Mouse (Mus musculus) CH12.LX (cell line): Measurements from ENCODE around the gene Alg9. TPM values are rescaled to one million over a fixed set of nuclear protein-coding genes. Genes with fewer than 3 reads are reported as not detected.

ENCODE experiments used
- DNase-seq: peaks from one replicate; pipeline ENCODE4 v3.0.0-alpha.2; 2013; ENCODE audit errors: extremely low read depth
- H3K27ac ChIP-seq: 2 replicates; pipeline ENCODE4 v1.5.1; 2012; ENCODE audit warnings: low read depth, mild to moderate bottlenecking, control low read depth, moderate library complexity; ENCODE audit not compliant: insufficient read depth
- H3K27me3 ChIP-seq: replicated peaks from 2 replicates; pipeline ENCODE3; 2012; ENCODE audit warnings: inconsistent platforms
- H3K36me3 ChIP-seq, 2 experiments: replicated peaks in 1 of 2; 2 replicates each; pipeline versions ENCODE3 to v1.6.1; 2012; ENCODE audit warnings: inconsistent platforms in 1 of 2, low read length in 1 of 2, mild to moderate bottlenecking in 1 of 2, mixed read lengths in 1 of 2, moderate library complexity in 1 of 2; ENCODE audit not compliant: control insufficient read depth in 1 of 2, insufficient read depth in 1 of 2
- H3K4me1 ChIP-seq, 2 experiments: 2 replicates each; pipeline ENCODE4 v1.6.1; 2012; ENCODE audit warnings: inconsistent platforms in 1 of 2, moderate library complexity in 1 of 2; ENCODE audit not compliant: insufficient read depth in 2 of 2, control insufficient read depth in 1 of 2
- H3K4me2 ChIP-seq: 2 replicates; pipeline ENCODE4 v1.6.1; 2012; ENCODE audit warnings: low read depth, mild to moderate bottlenecking, control low read depth; ENCODE audit not compliant: poor library complexity, insufficient read depth, severe bottlenecking
- H3K4me3 ChIP-seq, 3 experiments: fragments of 150-350 bp in 1 of 3; sonication (generic) in 1 of 3; replicated peaks in 1 of 3; 2 replicates each; pipeline versions ENCODE3 to v1.5.1; 2011 to 2012; ENCODE audit warnings: low read depth in 2 of 3, low read length in 2 of 3, mild to moderate bottlenecking in 2 of 3, moderate library complexity in 2 of 3, control low read depth in 1 of 3, improper control_type of control experiment in 1 of 3, inconsistent platforms in 1 of 3, mixed read lengths in 1 of 3; ENCODE audit not compliant: poor library complexity in 1 of 3
- H3K79me2 ChIP-seq: replicated peaks from 2 replicates; pipeline ENCODE4 v1.6.1; 2012; ENCODE audit warnings: mild to moderate bottlenecking, moderate library complexity; ENCODE audit not compliant: control insufficient read depth, poor library complexity, insufficient read depth, severe bottlenecking; ENCODE audit errors: extremely low read depth
- H3K9ac ChIP-seq: 2 replicates; pipeline ENCODE4 v1.6.1; 2012; ENCODE audit warnings: low read depth, mild to moderate bottlenecking, control low read depth, moderate library complexity; ENCODE audit not compliant: insufficient read depth
- H3K9me3 ChIP-seq: replicated peaks from 2 replicates; pipeline ENCODE3; 2012; ENCODE audit warnings: low read length, inconsistent platforms, mixed read lengths
- CHD1 ChIP-seq: IDR thresholded peaks from 2 replicates; pipeline ENCODE4 v1.6.1; 2012; ENCODE audit warnings: low read depth, low read length, improper control_type of control experiment, inconsistent platforms
- CHD2 ChIP-seq: IDR thresholded peaks from 2 replicates; pipeline ENCODE4 v1.6.1; 2011; ENCODE audit warnings: low read length, improper control_type of control experiment
- E2F4 ChIP-seq: IDR thresholded peaks from 2 replicates; pipeline ENCODE4 v1.6.1; 2011; ENCODE audit warnings: low read depth, low read length, improper control_type of control experiment; ENCODE audit not compliant: insufficient replicate concordance
- EP300 ChIP-seq: IDR thresholded peaks from 2 replicates; pipeline ENCODE4 v1.6.1; 2011; ENCODE audit warnings: low read length, improper control_type of control experiment
- JUN ChIP-seq: IDR thresholded peaks from 2 replicates; pipeline ENCODE4 v1.6.1; 2011; ENCODE audit warnings: low read depth, mild to moderate bottlenecking, low read length, improper control_type of control experiment, moderate library complexity; ENCODE audit not compliant: insufficient read depth
- JUND ChIP-seq: conservative IDR thresholded peaks from 2 replicates; pipeline ENCODE4 v1.6.1; 2011; ENCODE audit warnings: low read depth, low read length, improper control_type of control experiment
- KAT2A ChIP-seq: IDR thresholded peaks from 2 replicates; pipeline ENCODE4 v1.6.1; 2012; ENCODE audit warnings: low read length, improper control_type of control experiment, inconsistent platforms; ENCODE audit not compliant: insufficient replicate concordance
- MAX ChIP-seq: IDR thresholded peaks from 2 replicates; pipeline ENCODE4 v1.6.1; 2011; ENCODE audit warnings: low read length, improper control_type of control experiment
- MEF2A ChIP-seq: IDR thresholded peaks from 2 replicates; pipeline ENCODE4 v1.6.1; 2014; ENCODE audit warnings: low read depth, mild to moderate bottlenecking, inconsistent platforms, low read length, improper control_type of control experiment, borderline replicate concordance
- NELFE ChIP-seq: IDR thresholded peaks from 2 replicates; pipeline ENCODE4 v1.6.1; 2011; ENCODE audit warnings: low read depth, low read length, improper control_type of control experiment
- NRF1 ChIP-seq: IDR thresholded peaks from 2 replicates; pipeline ENCODE4 v1.6.1; 2014; ENCODE audit warnings: low read depth, mild to moderate bottlenecking, inconsistent platforms, low read length, improper control_type of control experiment, moderate library complexity
- POLR2AphosphoS2 ChIP-seq: IDR thresholded peaks from 2 replicates; pipeline ENCODE4 v1.6.1; 2011; ENCODE audit warnings: low read depth, low read length, improper control_type of control experiment
- SIN3A ChIP-seq: IDR thresholded peaks from 2 replicates; pipeline ENCODE4 v1.6.1; 2012; ENCODE audit warnings: low read length, improper control_type of control experiment, inconsistent platforms
- TBP ChIP-seq: conservative IDR thresholded peaks from 2 replicates; pipeline ENCODE4 v1.6.1; 2011; ENCODE audit warnings: low read depth, low read length, improper control_type of control experiment
- UBTF ChIP-seq: IDR thresholded peaks from 2 replicates; pipeline ENCODE4 v1.6.1; 2012; ENCODE audit warnings: low read depth, mild to moderate bottlenecking, inconsistent platforms, low read length, improper control_type of control experiment, moderate library complexity
- USF2 ChIP-seq: conservative IDR thresholded peaks from 2 replicates; pipeline ENCODE4 v1.6.1; 2011; ENCODE audit warnings: low read depth, low read length, improper control_type of control experiment
- ZC3H11A ChIP-seq: IDR thresholded peaks from 2 replicates; pipeline ENCODE4 v1.6.1; 2012; ENCODE audit warnings: low read depth, mild to moderate bottlenecking, inconsistent platforms, low read length, improper control_type of control experiment
- ZKSCAN1 ChIP-seq: IDR thresholded peaks from 2 replicates; pipeline ENCODE4 v1.6.1; 2012; ENCODE audit warnings: low read depth, inconsistent platforms, low read length, improper control_type of control experiment, borderline replicate concordance
- ZMIZ1 ChIP-seq: IDR thresholded peaks from 2 replicates; pipeline ENCODE4 v1.6.1; 2012; ENCODE audit warnings: low read depth, mild to moderate bottlenecking, inconsistent platforms, low read length, improper control_type of control experiment
- ZNF384 ChIP-seq: IDR thresholded peaks from 2 replicates; pipeline ENCODE4 v1.6.1; 2012; ENCODE audit warnings: low read depth, low read length, improper control_type of control experiment, inconsistent platforms
- dilution Hi-C: fragments of 300-500 bp; cut with MboI; formaldehyde crosslinking; loops from 2 replicates; pipeline ENCODE4 v1.14.3; 2020; ENCODE audit warnings: low sequenced_read_pairs; ENCODE audit not compliant: extremely low pct_unique_long_range_greater_than_20kb, extremely low pct_ligation_motif_present
- in situ Hi-C: fragments of 300-500 bp; cut with MboI; formaldehyde crosslinking; loops from 3 replicates; pipeline ENCODE4 v1.14.3; 2019; ENCODE audit warnings: low sequenced_read_pairs, low pct_ligation_motif_present, low pct_unique_long_range_greater_than_20kb, mixed read lengths
- polyA plus RNA-seq: library from polyadenylated mRNA; unstranded; fragments of >175 nt; gene quantifications from 2 replicates; pipeline ENCODE4 v1.2.1, GENCODE M21; 2012; ENCODE audit warnings: low read depth; ENCODE audit not compliant: insufficient read length
- total RNA-seq, 2 experiments: library from RNA; depleted of rRNA; stranded (reverse); fragments of 300-350 nt in 1 of 2; fragments of >200 nt in 1 of 2; gene quantifications; 2 replicates each; pipeline ENCODE4 v1.2.3; 2012 to 2014

The Alg9 gene
- total and polyA plus RNA-seq, 3 experiments = 25.7 to 40.1 (median 39.6) TPM

DNA sequence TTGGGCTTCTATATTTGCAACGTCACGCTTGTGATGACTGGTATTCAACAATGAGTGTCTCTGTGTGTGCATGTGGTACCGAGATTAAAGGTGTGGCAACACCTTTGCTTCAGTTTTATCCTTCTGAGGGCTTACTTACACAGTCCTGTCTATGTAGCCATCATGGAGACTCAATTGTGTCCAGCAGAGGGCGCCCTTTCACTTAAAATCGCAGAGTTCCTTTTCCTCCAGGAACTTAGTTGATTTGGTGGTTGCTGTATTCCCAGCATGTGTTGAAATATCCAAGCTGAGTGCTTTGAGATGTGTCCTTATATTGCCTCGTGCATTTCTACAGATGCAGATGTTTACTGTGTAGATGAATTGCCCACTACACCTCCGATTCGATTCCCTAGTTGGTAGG lies 74.4 kb downstream of the Alg9 start (continued):
- TF ChIP-seq TBP (no peak), ZNF384 (no peak), ZC3H11A (peak; percentile 70), KAT2A (no peak), EP300 (no peak), UBTF (no peak)

DNA sequence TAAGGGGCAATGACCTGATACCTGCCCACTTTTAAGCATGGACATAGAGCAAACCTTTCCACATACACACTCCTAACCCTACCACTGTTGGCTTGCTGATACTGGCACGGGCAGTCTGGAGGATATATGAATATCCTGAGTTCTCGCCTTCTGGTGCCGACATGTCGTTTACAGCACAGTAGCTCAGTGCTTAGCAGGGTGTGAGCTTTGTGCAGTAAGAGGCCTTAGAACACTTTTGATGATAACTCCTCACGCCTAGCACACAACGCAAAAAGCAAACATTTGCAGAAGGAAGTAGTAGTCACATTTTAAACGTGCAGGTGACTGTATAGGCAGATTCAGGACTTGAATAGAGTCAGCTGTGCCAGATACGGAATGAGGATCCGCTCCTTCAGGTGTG lies 74.9 kb downstream of the Alg9 start:
- Histone ChIP-seq H3K9ac (no peak overlapping the region), H3K9me3 (no peaks in the 10 kb centered on the region), H3K36me3 (peaks cover 0 to 5% of the 10 kb centered on the region in 2 experiments), H3K79me2 (no peaks in the 10 kb centered on the region)
- in situ Hi-C loops = loop anchor here (5.0 to 25.0 kb wide), 2 partner anchors 158 to 288 kb away; partner anchors contain the start of gene Sik2
- TF ChIP-seq CHD2 = no peak
- no peak for TF ChIP-seq E2F4
- TF ChIP-seq USF2 = no peak
- TF ChIP-seq CHD1 = no peak
- no peak; the same call in 1 of the 2 replicates for TF ChIP-seq SIN3A
- no peak for TF ChIP-seq MEF2A
- TF ChIP-seq NRF1 = no peak
- no peak for TF ChIP-seq JUND
- no peak for TF ChIP-seq MAX
- TF ChIP-seq ZKSCAN1 = no peak
- no peak for TF ChIP-seq POLR2AphosphoS2
- no peak for TF ChIP-seq NELFE
- TF ChIP-seq ZMIZ1 = no peak
- TF ChIP-seq, all 38 proteins: peak for 0
- no peak overlapping the region for H3K4me2 ChIP-seq
- DNase-seq = no peak
- dilution Hi-C loops = no loop called here
- no peaks in the 10 kb centered on the region for H3K27me3 ChIP-seq
- no peak overlapping the region for H3K4me3 ChIP-seq
- peaks cover 34 to 35% of the 10 kb centered on the region in 2 experiments for H3K4me1 ChIP-seq
- no peak overlapping the region for H3K27ac ChIP-seq

DNA sequence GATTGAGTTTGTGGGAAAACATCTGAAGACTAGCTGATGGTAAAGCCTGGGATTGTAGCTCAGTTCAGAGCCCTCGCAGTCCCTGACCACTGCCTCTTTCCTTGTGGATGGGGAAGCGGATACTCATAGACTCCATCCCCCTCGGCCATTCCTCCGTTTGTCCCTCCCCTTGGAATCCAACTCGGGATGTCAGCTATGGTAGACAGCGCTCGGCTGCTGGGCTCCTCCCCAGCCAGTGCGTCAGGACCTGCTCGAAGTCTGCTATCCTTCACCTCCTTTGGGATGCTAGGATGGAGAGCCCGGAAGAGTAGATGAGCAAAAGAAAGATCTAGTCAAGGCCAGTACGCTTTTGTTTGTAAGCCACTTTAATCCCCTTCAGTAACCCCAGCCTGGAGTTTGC lies 75.5 kb downstream of the Alg9 start:
- Histone ChIP-seq H3K9ac (no peak overlapping the region), H3K27me3 (no peaks in the 10 kb centered on the region), H3K27ac (no peak overlapping the region), H3K79me2 (no peaks in the 10 kb centered on the region), H3K4me1 (peaks cover 35 to 38% of the 10 kb centered on the region in 2 experiments), H3K4me3 (no peak overlapping the region), H3K36me3 (peaks cover 0 to 2% of the 10 kb centered on the region in 2 experiments), H3K4me2 (no peak overlapping the region), H3K9me3 (no peaks in the 10 kb centered on the region)
- dilution Hi-C loops = no loop called here
- in situ Hi-C loops = loop anchor here (5.0 kb wide), 1 partner anchor 157 kb away; the partner anchor contains the start of gene Sik2
- no peak for TF ChIP-seq USF2
- TF ChIP-seq JUN = no peak
- no peak for DNase-seq
